Mouse (Mus musculus) liver, embryonic 14.5 days (tissue): ENCODE results near the gene Tet3.

Source experiments
- CTCF ChIP-seq: IDR thresholded peaks from 2 replicates; pipeline ENCODE4 v1.5.1; 2016; ENCODE audit warnings: antibody characterized with exemption, low read depth, control low read depth
- EP300 ChIP-seq: IDR thresholded peaks from 2 replicates; pipeline ENCODE4 v1.6.1; 2016; ENCODE audit warnings: antibody characterized with exemption, low read depth

DNA sequence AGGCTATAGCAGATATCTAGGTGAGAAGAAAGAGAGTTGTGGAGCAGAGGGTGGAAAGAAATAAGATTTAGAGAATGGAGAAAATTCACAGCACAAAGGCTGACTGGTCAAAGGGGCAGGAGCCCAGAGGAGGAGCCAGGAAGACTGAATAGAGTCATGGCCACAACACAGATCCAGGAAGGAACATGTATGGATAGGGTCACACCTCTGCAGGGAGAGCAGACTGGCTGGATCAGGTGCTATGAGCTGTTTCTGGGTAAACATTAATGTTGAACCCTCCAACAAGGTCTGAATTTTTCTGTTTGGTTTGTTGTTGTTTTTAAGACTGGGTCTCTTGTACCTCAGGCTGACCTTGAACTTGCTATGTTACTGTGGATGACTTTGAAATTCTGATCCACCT lies 5.1 kb upstream of the Tet3 start:
- no peak for TF ChIP-seq EP300
- no peak for TF ChIP-seq CTCF
